Mouse (Mus musculus) left cerebral cortex, adult 11 months (tissue): ENCODE data around the gene Arhgap11a.
A peak's percentile ranks its signal among the peaks of the same experiment; 100 is the strongest.

Experiments used
- DNase-seq: peaks from one replicate; pipeline ENCODE4 v3.0.0; 2022; ENCODE audit warnings: low spot score

The Arhgap11a gene

GRCm38 (mm10) chr2:113848245-113849121, at the start of gene Arhgap11a:
TSS of gene Arhgap11a (minus strand) at chr2:113848661.
- peak; percentile 89 for DNase-seq

DNA sequence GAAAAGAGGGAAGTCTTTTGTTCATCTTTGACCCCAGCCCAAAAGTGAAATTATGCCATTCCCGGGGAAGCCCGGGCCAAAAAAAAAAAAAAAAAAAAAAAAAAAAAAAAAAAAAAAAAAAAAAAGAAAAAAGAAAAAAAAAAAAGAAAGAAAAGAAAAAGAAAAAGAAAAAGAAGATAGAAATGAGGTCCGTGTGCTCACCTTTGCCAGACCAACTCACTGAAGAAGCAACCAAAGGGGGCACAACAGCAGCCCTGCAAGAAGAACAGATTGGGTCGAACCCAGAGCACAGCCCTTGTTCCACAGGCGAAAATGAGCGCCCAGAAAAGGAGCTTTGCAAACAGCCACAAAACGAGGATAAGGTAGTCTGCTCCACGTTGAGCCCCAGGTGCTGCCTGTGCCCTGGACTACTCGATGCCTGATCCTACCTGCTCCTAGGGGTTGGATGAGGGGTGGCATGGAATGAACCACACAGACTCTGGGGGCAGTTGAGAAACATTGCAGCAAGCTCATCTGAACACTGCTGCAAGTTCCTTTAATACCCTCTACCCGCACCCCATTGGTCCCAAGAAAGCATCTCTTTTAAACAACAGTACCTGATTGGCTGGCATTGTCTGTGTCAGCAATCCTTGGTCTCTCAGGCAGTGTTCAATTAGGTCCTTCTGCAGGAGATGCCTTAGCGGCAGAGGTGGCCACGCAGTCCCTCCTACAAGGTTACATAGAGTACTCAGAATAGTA, 45.1 kb upstream of the Arhgap11a start:
- no peak for DNase-seq

GRCm38 (mm10) chr2:113887166-113887565, 38.7 kb upstream of the Arhgap11a start:
- no peak for DNase-seq

DNA sequence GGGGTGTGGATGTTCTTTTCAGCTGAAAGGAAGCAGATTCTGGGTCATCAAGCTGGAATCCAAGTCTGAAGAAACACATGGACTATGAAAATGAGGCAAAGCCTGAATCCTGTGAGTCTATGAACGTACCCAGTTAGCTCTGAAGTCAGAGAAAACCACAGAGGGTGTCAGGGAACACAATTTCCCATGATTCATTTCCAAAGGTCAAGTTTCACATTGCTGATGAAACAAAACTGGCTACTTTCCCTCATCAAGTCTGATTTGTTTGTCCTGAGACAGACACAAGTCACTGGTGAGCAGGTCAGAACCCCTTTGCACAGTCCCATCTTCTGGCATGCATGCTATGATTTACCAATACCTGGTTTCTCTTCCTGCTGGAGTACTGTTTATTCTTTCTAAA, 37.6 kb upstream of the Arhgap11a start:
- DNase-seq = no peak

- no peak for DNase-seq
These were observed 21.7 kb upstream of the Arhgap11a start for GRCm38 (mm10) chr2:113870115-113870514.

GRCm38 (mm10) chr2:113868404-113868803, 19.9 kb upstream of the Arhgap11a start:
- DNase-seq = no peak

GRCm38 (mm10) chr2:113866155-113866554, 17.7 kb upstream of the Arhgap11a start:
- DNase-seq = no peak

DNA sequence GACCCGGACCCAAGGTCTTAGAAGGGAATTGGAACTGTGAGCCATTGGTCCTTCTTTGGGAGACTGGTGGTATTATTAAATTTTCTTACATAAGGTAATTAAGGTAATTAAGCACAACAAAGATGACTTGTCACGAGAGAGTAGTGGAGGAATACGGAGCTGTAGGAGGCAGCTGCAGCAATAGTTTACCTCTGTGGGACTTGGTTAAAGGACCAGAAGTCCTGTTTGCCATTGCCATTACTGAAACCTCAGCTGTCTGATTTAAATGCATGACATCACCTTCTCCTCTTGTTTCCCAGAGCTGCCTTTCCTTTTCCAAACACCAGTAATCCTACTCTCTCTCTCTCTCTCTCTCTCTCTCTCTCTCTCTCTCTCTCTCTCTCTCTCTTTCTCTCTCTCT, 680 bp upstream of the Arhgap11a start:
- no peak for DNase-seq

- DNase-seq = no peak
These were observed 700 bp downstream of the Arhgap11a start for GRCm38 (mm10) chr2:113847678-113848244.

- no peak for DNase-seq
These were observed 3.4 kb downstream of the Arhgap11a start for GRCm38 (mm10) chr2:113845081-113845480.

DNA sequence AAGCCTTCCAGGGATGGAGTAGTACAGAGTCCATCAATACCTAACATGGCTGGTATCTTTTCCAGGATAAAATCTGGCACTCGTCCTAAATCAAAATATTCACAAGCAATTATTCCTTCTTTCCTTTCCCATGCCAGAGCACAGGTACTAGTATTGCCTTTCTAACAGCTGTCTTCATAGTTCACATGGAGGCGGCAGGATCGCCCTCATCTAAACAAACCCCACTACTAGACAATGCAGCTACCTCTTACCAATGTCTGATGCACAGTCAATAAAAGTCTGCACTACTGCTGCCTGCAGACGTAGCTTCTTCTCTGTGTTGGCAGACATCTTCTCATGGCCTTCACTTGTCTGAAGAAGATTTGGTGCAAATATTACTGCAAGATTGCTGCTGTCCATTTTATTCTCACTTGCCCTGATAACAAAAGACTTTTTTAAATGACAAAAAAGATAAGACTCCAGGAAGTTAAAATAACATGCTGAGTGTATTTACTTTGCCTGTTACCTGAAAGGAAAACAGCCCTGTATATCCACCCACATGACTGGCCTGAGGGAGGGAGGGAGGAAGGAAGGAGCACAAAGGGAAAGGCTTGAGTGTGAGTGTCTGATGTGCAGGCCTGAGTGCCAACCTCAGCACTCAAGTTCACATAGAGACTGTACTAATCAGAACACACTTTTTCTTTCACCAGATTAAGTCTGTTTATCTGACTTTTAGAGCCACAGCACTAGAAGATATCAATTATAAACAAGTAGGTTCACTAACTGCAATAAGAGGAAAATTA, 6.6 kb downstream of the Arhgap11a start:
- no peak for DNase-seq

- DNase-seq = no peak
These were observed 9.0 kb downstream of the Arhgap11a start for GRCm38 (mm10) chr2:113839488-113839887.

GRCm38 (mm10) chr2:113835219-113835618, 13.2 kb downstream of the Arhgap11a start:
- no peak for DNase-seq

- DNase-seq = peak; percentile 80
These were observed 19.2 kb downstream of the Arhgap11a start, which contains the start of gene Scg5 for GRCm38 (mm10) chr2:113828943-113829882. TSS of gene Scg5 (minus strand) at chr2:113829121.

DNA sequence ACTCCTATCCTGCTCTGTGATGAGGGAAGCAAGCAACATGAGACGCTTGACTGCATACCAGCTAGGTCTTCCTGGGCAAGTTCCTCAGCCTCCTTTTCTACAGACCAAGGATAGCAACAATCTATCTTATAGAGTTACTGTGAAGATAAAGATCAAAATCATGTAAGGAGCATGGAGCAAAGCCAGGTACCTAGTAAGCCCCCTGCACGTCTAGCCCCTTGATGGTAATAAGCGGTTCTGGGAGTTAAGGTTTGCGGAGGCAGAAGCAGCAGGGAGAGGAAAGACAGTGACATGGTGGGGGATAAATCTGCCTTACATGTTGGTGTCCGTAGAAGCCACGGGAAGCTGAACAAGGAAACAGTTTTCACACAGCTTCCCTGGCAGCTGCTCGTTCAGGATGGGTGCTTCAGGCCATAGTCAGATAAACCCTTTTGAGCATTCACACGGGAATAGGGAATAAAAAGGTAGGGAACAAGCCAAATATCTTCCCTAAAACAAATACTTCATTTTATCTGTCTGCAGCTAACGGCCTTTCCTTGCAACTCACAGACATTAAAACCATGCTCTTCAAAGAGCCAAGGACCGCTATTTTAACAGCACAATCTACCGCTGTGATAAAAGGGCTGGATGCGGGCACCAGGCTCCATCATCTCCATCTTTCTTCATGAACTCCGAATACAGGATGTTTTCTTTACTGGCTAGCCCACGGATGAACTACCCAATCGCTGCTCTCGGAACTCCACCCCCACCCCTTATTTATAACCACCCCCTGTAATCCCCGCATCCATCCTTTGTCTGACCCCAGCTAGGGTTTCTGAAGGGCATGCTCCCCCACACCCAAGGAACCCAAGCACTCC, 20.1 kb downstream of the Arhgap11a start:
- DNase-seq = no peak

GRCm38 (mm10) chr2:113823909-113824308, 24.6 kb downstream of the Arhgap11a start:
- DNase-seq = no peak

GRCm38 (mm10) chr2:113822367-113822766, 26.1 kb downstream of the Arhgap11a start:
- DNase-seq = no peak

- DNase-seq = no peak
These were observed 27.2 kb downstream of the Arhgap11a start for GRCm38 (mm10) chr2:113821176-113821734.

DNA sequence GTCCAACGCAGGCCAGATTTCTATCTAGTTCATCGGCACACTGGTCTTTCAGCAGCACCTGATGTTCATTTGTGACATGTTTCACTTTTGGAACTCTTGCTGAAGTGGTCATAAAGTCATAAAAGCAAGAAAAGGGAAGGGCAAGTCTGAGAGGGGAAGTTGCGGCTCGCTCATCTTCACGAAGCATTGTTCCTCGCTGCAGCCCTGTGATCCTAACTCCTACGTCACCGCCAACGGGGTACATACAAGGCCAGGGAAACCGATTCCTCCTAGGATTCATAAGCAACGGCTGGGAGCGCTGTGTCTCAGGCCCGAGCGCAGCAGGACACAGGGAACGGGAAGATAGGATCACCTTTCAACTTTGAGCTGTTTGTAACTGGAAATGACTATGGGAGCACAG, 28.3 kb downstream of the Arhgap11a start:
- DNase-seq = no peak
